Mouse (Mus musculus) midbrain, embryonic 16.5 days (tissue): ENCODE results near the gene Anxa9. TPM values are rescaled to one million over a fixed set of nuclear protein-coding genes. Genes with fewer than 3 reads are reported as not detected.

ENCODE experiments used
- ATAC-seq: fragments of 200-750 bp; cut with Nextera tagmentation; 2 replicates; pipeline ENCODE4 v1.8.0; 2017; ENCODE audit warnings: moderate TSS enrichment
- H3K27ac ChIP-seq: fragments of 300-500 bp; sonication (generic); 2 replicates; pipeline ENCODE4 v1.5.1; 2014; ENCODE audit warnings: mild to moderate bottlenecking, low read length, mixed read lengths
- H3K27me3 ChIP-seq: fragments of 300-500 bp; sonication (generic); 2 replicates; pipeline ENCODE4 v1.6.1; 2014; ENCODE audit warnings: low read depth, low read length, mixed read lengths; ENCODE audit not compliant: control insufficient read depth, insufficient read depth
- H3K36me3 ChIP-seq: fragments of 300-500 bp; sonication (generic); 2 replicates; pipeline ENCODE4 v1.6.1; 2014; ENCODE audit warnings: mild to moderate bottlenecking, low read length, moderate library complexity, mixed read lengths; ENCODE audit not compliant: control insufficient read depth, insufficient read depth
- H3K4me1 ChIP-seq: fragments of 300-500 bp; sonication (generic); 2 replicates; pipeline ENCODE4 v1.6.1; 2014; ENCODE audit warnings: mild to moderate bottlenecking, low read length, mixed read lengths; ENCODE audit not compliant: control insufficient read depth, insufficient read depth
- H3K4me2 ChIP-seq: fragments of 300-500 bp; sonication (generic); 2 replicates; pipeline ENCODE4 v1.6.1; 2014; ENCODE audit warnings: mild to moderate bottlenecking, low read length, mixed read lengths
- H3K4me3 ChIP-seq: fragments of 300-500 bp; sonication (generic); 2 replicates; pipeline ENCODE4 v1.5.1; 2014; ENCODE audit warnings: low read depth, mild to moderate bottlenecking, low read length, moderate library complexity, mixed read lengths
- H3K9ac ChIP-seq: fragments of 300-500 bp; sonication (generic); 2 replicates; pipeline ENCODE4 v1.6.1; 2014; ENCODE audit warnings: low read depth, low read length, mixed read lengths
- H3K9me3 ChIP-seq: fragments of 300-500 bp; sonication (generic); replicated peaks from 2 replicates; pipeline ENCODE4 v1.6.1; 2014; ENCODE audit warnings: mild to moderate bottlenecking, low read length, mixed read lengths; ENCODE audit not compliant: control insufficient read depth, poor library complexity, severe bottlenecking
- WGBS: fragments of 180-500 bp; shearing (Covaris S2); extraction: QIAGEN DNeasy Blood & Tissue Kit; methylation state at CpG from one replicate; pipeline ENCODE4 v1.1.7; 2014; 5-methylcytosine and 5-hydroxymethylcytosine counted together
- polyA plus RNA-seq: library from polyadenylated mRNA; unstranded; fragments of >200 nt; fragmentation: Nextera tagmentation; extraction: Ambion mirVana; gene quantifications from 2 replicates; pipeline ENCODE4 v1.2.1, GENCODE M21; 2015

Anxa9 gene
- polyA plus RNA-seq, 1 experiment from 2014 or later = 0.23 TPM

DNA sequence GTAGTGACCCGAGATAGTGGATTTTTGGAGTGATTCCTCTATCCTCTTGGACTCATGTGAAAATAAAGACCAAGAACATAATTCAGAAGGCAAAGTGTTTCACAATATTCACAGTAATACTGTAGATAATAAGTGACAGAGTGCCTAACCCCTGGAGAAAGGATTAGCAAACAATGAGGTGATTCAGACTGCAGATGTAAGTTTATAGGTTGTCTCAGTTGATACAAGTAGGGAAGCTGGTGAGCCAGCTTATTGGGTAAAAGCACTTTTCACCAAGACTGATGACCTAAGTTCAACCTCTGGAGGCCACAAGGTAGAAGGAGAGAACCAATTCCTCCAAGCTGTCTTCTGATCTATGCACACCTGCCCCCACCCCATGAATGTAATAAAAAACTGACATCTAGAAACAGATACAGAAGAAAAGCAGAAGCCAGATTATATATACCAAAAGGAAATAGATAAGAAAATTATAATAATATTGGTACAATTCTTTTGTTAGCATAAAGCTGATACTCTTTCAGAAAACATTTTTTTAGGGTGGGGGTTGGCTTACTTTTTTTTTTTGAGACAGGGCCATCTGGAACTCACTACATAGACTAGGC is 21.9 kb upstream of the Anxa9 start:
- no peak overlapping the region for H3K4me2 ChIP-seq
- H3K36me3 ChIP-seq = peaks cover 50% of the 10 kb centered on the region
- 91% methylated on average over 1 of the region's 1 CpGs for WGBS
- no peaks in the 10 kb centered on the region for H3K27me3 ChIP-seq
- no peaks in the 10 kb centered on the region for H3K4me1 ChIP-seq
- no peak overlapping the region for H3K9ac ChIP-seq
- H3K9me3 ChIP-seq = no peaks in the 10 kb centered on the region
- no peak overlapping the region for H3K4me3 ChIP-seq
- H3K27ac ChIP-seq = no peak overlapping the region
- no peak for ATAC-seq

- no peak for ATAC-seq
Measured at GRCm38 (mm10) chr3:95324454-95325144, 17.6 kb upstream of the Anxa9 start.

DNA sequence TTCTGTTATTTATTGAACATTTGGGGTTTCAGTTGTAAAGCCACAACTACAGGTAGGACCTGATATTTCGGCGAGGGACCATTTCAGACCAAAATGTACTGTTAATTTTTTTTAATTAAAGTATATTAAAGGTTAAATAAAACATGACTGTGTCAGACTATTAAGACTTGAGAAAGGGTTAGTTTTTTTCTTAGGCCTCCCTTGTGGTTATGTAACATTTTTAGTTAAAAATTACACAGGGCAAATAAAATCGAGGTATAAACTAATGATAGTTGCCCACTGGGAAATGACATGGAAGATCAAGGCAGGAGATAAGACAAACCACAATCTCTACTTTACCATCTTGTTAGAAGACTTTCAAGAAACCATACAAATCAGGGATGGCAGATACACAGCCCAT is 16.5 kb upstream of the Anxa9 start:
- Histone ChIP-seq H3K27ac (no peak overlapping the region), H3K4me1 (0 out of 2 replicates have a peak, but pooled peaks cover 5% of the 10 kb centered on the region), H3K9ac (no peak overlapping the region), H3K27me3 (no peaks in the 10 kb centered on the region), H3K36me3 (peaks cover 36% of the 10 kb centered on the region), H3K9me3 (no peaks in the 10 kb centered on the region), H3K4me2 (no peak overlapping the region), H3K4me3 (no peak overlapping the region)
- ATAC-seq = no peak
- WGBS = 93% methylated on average over 3 of the region's 3 CpGs

More at GRCm38 (mm10) chr3:95324454-95325144, 17.6 kb upstream of the Anxa9 start:
- Histone ChIP-seq H3K36me3 (peaks cover 37% of the 10 kb centered on the region), H3K4me1 (no peaks in the 10 kb centered on the region), H3K27me3 (no peaks in the 10 kb centered on the region), H3K4me3 (no peak overlapping the region), H3K9ac (no peak overlapping the region), H3K9me3 (no peaks in the 10 kb centered on the region), H3K27ac (no peak overlapping the region), H3K4me2 (no peak overlapping the region)
- WGBS = 96% methylated on average over 6 of the region's 6 CpGs

- no peaks in the 10 kb centered on the region for H3K27me3 ChIP-seq
- no peaks in the 10 kb centered on the region for H3K9me3 ChIP-seq
- no peak for ATAC-seq
- no peak overlapping the region for H3K4me2 ChIP-seq
- no peak overlapping the region for H3K4me3 ChIP-seq
- H3K4me1 ChIP-seq = peaks cover 20% of the 10 kb centered on the region
- 70% methylated on average over 12 of the region's 12 CpGs for WGBS
- no peak overlapping the region for H3K9ac ChIP-seq
- H3K36me3 ChIP-seq = peaks cover 7% of the 10 kb centered on the region
- no peak overlapping the region for H3K27ac ChIP-seq
Measured at GRCm38 (mm10) chr3:95319701-95320625, 13.0 kb upstream of the Anxa9 start.

GRCm38 (mm10) chr3:95319110-95319509 is 12.1 kb upstream of the Anxa9 start:
- no peak overlapping the region for H3K4me3 ChIP-seq
- no peak overlapping the region for H3K4me2 ChIP-seq
- no peak for ATAC-seq
- H3K36me3 ChIP-seq = peaks cover 4% of the 10 kb centered on the region; the same call in 1 of the 2 replicates
- peaks cover 20% of the 10 kb centered on the region for H3K4me1 ChIP-seq
- no peaks in the 10 kb centered on the region for H3K27me3 ChIP-seq
- 68% methylated on average over 2 of the region's 2 CpGs for WGBS
- H3K9ac ChIP-seq = no peak overlapping the region
- H3K9me3 ChIP-seq = no peaks in the 10 kb centered on the region
- H3K27ac ChIP-seq = no peak overlapping the region

DNA sequence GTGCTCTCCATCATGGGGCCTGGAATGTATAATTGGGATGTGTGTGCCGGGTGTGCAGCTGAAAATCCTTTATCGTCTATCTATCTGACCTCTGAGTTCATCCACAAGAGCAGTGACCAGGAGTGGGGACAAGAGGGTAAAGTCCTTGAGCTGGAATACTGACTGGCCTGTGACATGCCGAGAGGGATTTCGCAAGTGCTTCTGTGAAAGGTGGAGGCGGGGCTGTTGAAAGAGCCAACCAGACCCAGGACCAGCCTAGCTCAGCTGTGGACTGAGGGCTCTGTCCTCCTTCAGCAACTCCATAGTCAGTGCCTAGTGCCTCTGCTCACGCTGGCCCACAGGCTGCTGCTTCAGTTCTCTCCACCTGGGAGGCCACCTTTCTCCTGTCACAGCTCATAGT is 11.6 kb upstream of the Anxa9 start:
- Histone ChIP-seq H3K4me3 (no peak overlapping the region), H3K27ac (no peak overlapping the region), H3K4me1 (peaks cover 20% of the 10 kb centered on the region), H3K4me2 (no peak overlapping the region), H3K36me3 (peaks cover 4% of the 10 kb centered on the region; the same call in 1 of the 2 replicates), H3K9me3 (no peaks in the 10 kb centered on the region), H3K27me3 (no peaks in the 10 kb centered on the region), H3K9ac (no peak overlapping the region)
- 40% methylated on average over 6 of the region's 6 CpGs for whole genome bisulfite sequencing
- no peak for ATAC-seq

GRCm38 (mm10) chr3:95317414-95318080 is 10.6 kb upstream of the Anxa9 start:
- Histone ChIP-seq H3K27ac (no peak overlapping the region), H3K4me1 (peaks cover 20% of the 10 kb centered on the region), H3K9ac (0 out of 2 replicates have a peak overlapping the region, but pooled peaks have one; percentile 5), H3K4me2 (peak overlapping the region; percentile 14; the same call in 1 of the 2 replicates), H3K9me3 (no peaks in the 10 kb centered on the region), H3K36me3 (no peaks in the 10 kb centered on the region), H3K27me3 (no peaks in the 10 kb centered on the region), H3K4me3 (no peak overlapping the region)
- 20% methylated on average over 12 of the region's 12 CpGs for WGBS
- no peak for ATAC-seq

- 13% methylated on average over 9 of the region's 9 CpGs for WGBS
- peak; percentile 0; the same call in 1 of the 2 replicates for ATAC-seq
- peak overlapping the region; percentile 63 for H3K4me3 ChIP-seq
Measured at GRCm38 (mm10) chr3:95315844-95316550, 9.0 kb upstream of the Anxa9 start.

More at GRCm38 (mm10) chr3:95315844-95316550, 9.0 kb upstream of the Anxa9 start:
- Histone ChIP-seq H3K9me3 (no peaks in the 10 kb centered on the region), H3K27ac (peak overlapping the region; percentile 86), H3K36me3 (no peaks in the 10 kb centered on the region), H3K27me3 (no peaks in the 10 kb centered on the region), H3K4me2 (peak overlapping the region; percentile 73), H3K4me1 (peaks cover 20% of the 10 kb centered on the region), H3K9ac (peak overlapping the region; percentile 90)
